Mouse (Mus musculus): Measurements from ENCODE around the gene Megf6.

Gene Megf6

GRCm38 (mm10) chr4:154170506-154171150 is at the start of gene Megf6:
Megf6 (plus strand) TSS chr4:154170730.
- DNase-seq (ENCODE audit: low spot score in 2 of 2) = no peak

GRCm38 (mm10) chr4:154121800-154122199 is 48.7 kb upstream of the Megf6 start:
- DNase-seq (ENCODE audit: low spot score in 2 of 2) = no peak

GRCm38 (mm10) chr4:154122374-154122773 is 48.2 kb upstream of the Megf6 start:
- no peak for DNase-seq (ENCODE audit: low spot score in 2 of 2)

GRCm38 (mm10) chr4:154123553-154123952 is 47.0 kb upstream of the Megf6 start:
- DNase-seq (ENCODE audit: low spot score in 2 of 2) = no peak

- no peak for DNase-seq (ENCODE audit: low spot score in 2 of 2)
These were observed 45.3 kb upstream of the Megf6 start for GRCm38 (mm10) chr4:154125202-154125601.

GRCm38 (mm10) chr4:154127273-154127672 is 43.3 kb upstream of the Megf6 start:
- DNase-seq (ENCODE audit: low spot score in 2 of 2) = no peak

- no peak for DNase-seq (ENCODE audit: low spot score in 2 of 2)
These were observed 40.6 kb upstream of the Megf6 start for GRCm38 (mm10) chr4:154129950-154130349.

- DNase-seq (ENCODE audit: low spot score in 2 of 2) = no peak
These were observed 38.6 kb upstream of the Megf6 start for GRCm38 (mm10) chr4:154131894-154132293.

- DNase-seq (ENCODE audit: low spot score in 2 of 2) = no peak
These were observed 35.7 kb upstream of the Megf6 start for GRCm38 (mm10) chr4:154134803-154135202.

- DNase-seq (ENCODE audit: low spot score in 2 of 2) = no peak
These were observed 33.4 kb upstream of the Megf6 start for GRCm38 (mm10) chr4:154137139-154137538.

- DNase-seq (ENCODE audit: low spot score in 2 of 2) = no peak
These were observed 30.8 kb upstream of the Megf6 start for GRCm38 (mm10) chr4:154139671-154140181.

GRCm38 (mm10) chr4:154140182-154140212 is 30.5 kb upstream of the Megf6 start, which contains the start of gene Trp73:
Trp73 (minus strand) TSS chr4:154140208.
- DNase-seq (ENCODE audit: low spot score in 2 of 2) = no peak

- no peak for DNase-seq (ENCODE audit: low spot score in 2 of 2)
These were observed 30.1 kb upstream of the Megf6 start for GRCm38 (mm10) chr4:154140213-154141008.

- no peak for DNase-seq (ENCODE audit: low spot score in 2 of 2)
These were observed 29.3 kb upstream of the Megf6 start for GRCm38 (mm10) chr4:154141009-154141867.

GRCm38 (mm10) chr4:154142211-154143040 is 28.1 kb upstream of the Megf6 start, which contains the start of gene Wrap73:
Wrap73 (plus strand) TSS chr4:154142372.
- peak; percentile 75 to 78 for DNase-seq (ENCODE audit: low spot score in 2 of 2)

- no peak for DNase-seq (ENCODE audit: low spot score in 2 of 2)
These were observed 25.8 kb upstream of the Megf6 start for GRCm38 (mm10) chr4:154144712-154145111.

GRCm38 (mm10) chr4:154146342-154146741 is 24.2 kb upstream of the Megf6 start:
- DNase-seq (ENCODE audit: low spot score in 2 of 2) = no peak

- no peak for DNase-seq (ENCODE audit: low spot score in 2 of 2)
These were observed 16.4 kb upstream of the Megf6 start for GRCm38 (mm10) chr4:154154104-154154503.

GRCm38 (mm10) chr4:154156050-154156449 is 14.5 kb upstream of the Megf6 start:
- DNase-seq (ENCODE audit: low spot score in 2 of 2) = no peak

- DNase-seq (ENCODE audit: low spot score in 2 of 2) = no peak
These were observed 12.4 kb upstream of the Megf6 start for GRCm38 (mm10) chr4:154157970-154158662.

- DNase-seq (ENCODE audit: low spot score in 2 of 2) = peak; percentile 83 to 87
These were observed 11.5 kb upstream of the Megf6 start for GRCm38 (mm10) chr4:154159002-154159401.

Measured in natural killer cell, adult 2 months (primary cell).